Mouse (Mus musculus) forebrain, embryonic 14.5 days (tissue): Measurements from ENCODE around the gene Gramd1a. TPM values are rescaled to one million over a fixed set of nuclear protein-coding genes. Genes with fewer than 3 reads are reported as not detected.

Source experiments
- ATAC-seq: fragments of 200-750 bp; cut with Nextera tagmentation; 2 replicates; pipeline ENCODE4 v1.8.0; 2017; ENCODE audit warnings: mild to moderate bottlenecking, moderate library complexity
- DNase-seq: peaks from one replicate; pipeline ENCODE4 v3.0.0-alpha.2; 2015; ENCODE audit warnings: low spot score
- H3K27ac ChIP-seq: fragments of 300-500 bp; sonication (generic); 2 replicates; pipeline ENCODE4 v1.5.1; 2014; ENCODE audit warnings: low read depth, mild to moderate bottlenecking, control low read depth, low read length, moderate library complexity
- H3K27me3 ChIP-seq: fragments of 300-500 bp; sonication (generic); replicated peaks from 2 replicates; pipeline ENCODE4 v1.6.1; 2014; ENCODE audit warnings: low read length, control low read depth, mixed read lengths; ENCODE audit not compliant: control insufficient read depth, insufficient read depth
- H3K36me3 ChIP-seq: fragments of 300-500 bp; sonication (generic); 2 replicates; pipeline ENCODE4 v1.6.1; 2014; ENCODE audit warnings: low read length, control low read depth; ENCODE audit not compliant: control insufficient read depth, insufficient read depth
- H3K4me1 ChIP-seq: fragments of 300-500 bp; sonication (generic); 2 replicates; pipeline ENCODE4 v1.6.1; 2014; ENCODE audit warnings: antibody characterized with exemption, low read length, control low read depth; ENCODE audit not compliant: control insufficient read depth, insufficient read depth
- H3K4me2 ChIP-seq: fragments of 300-500 bp; sonication (generic); 2 replicates; pipeline ENCODE4 v1.6.1; 2014; ENCODE audit warnings: mild to moderate bottlenecking, control low read depth, low read length
- H3K4me3 ChIP-seq: fragments of 300-500 bp; sonication (generic); 2 replicates; pipeline ENCODE4 v1.5.1; 2014; ENCODE audit warnings: low read depth, low read length, control low read depth
- H3K9ac ChIP-seq: fragments of 300-500 bp; sonication (generic); 2 replicates; pipeline ENCODE4 v1.6.1; 2014; ENCODE audit warnings: mild to moderate bottlenecking, low read length, control low read depth, moderate library complexity
- H3K9me3 ChIP-seq: fragments of 300-500 bp; sonication (generic); replicated peaks from 2 replicates; pipeline ENCODE4 v1.6.1; 2016; ENCODE audit warnings: low read length, control low read depth, mixed read lengths; ENCODE audit not compliant: control insufficient read depth
- WGBS: fragments of 180-500 bp; shearing (Covaris S2); extraction: QIAGEN DNeasy Blood & Tissue Kit; methylation state at CpG from one replicate; pipeline ENCODE4 v1.1.7; 2014; 5-methylcytosine and 5-hydroxymethylcytosine counted together
- polyA plus RNA-seq: library from polyadenylated mRNA; unstranded; fragments of >200 nt; fragmentation: Nextera tagmentation; extraction: Ambion mirVana; gene quantifications from 2 replicates; pipeline ENCODE4 v1.2.1, GENCODE M21; 2014

Gene Gramd1a
- polyA plus RNA-seq, 1 experiment from 2014 or later, result 150 TPM

- peaks cover 71% of the 10 kb centered on the region for H3K36me3 ChIP-seq
- no peak overlapping the region for H3K9ac ChIP-seq
- WGBS, result 96% methylated on average over 7 of the region's 7 CpGs
- H3K4me1 ChIP-seq, result peaks cover 3% of the 10 kb centered on the region; the same call in 1 of the 2 replicates
- ATAC-seq (no peak), DNase-seq (no peak)
- no peak overlapping the region for H3K4me2 ChIP-seq
- H3K27ac ChIP-seq, result no peak overlapping the region
- H3K27me3 ChIP-seq, result peaks cover 19% of the 10 kb centered on the region
- H3K4me3 ChIP-seq, result no peak overlapping the region
- H3K9me3 ChIP-seq, result no peaks in the 10 kb centered on the region
Observed at GRCm38 (mm10) chr7:31130197-31130596, 25.5 kb downstream of the Gramd1a start.

- peaks cover 3% of the 10 kb centered on the region; the same call in 1 of the 2 replicates for H3K4me1 ChIP-seq
- H3K27ac ChIP-seq, result no peak overlapping the region
- no peak for ATAC-seq
- H3K4me2 ChIP-seq, result no peak overlapping the region
- no peak for DNase-seq
- no peak overlapping the region for H3K9ac ChIP-seq
- no peaks in the 10 kb centered on the region for H3K9me3 ChIP-seq
- H3K27me3 ChIP-seq, result peaks cover 19% of the 10 kb centered on the region
- WGBS, result 66% methylated on average over 9 of the region's 9 CpGs
- H3K36me3 ChIP-seq, result peaks cover 52% of the 10 kb centered on the region
- H3K4me3 ChIP-seq, result no peak overlapping the region
Observed at GRCm38 (mm10) chr7:31128157-31128705, 27.5 kb downstream of the Gramd1a start.

GRCm38 (mm10) chr7:31126851-31127724 is 28.6 kb downstream of the Gramd1a start, which contains the start of gene Scn1b:
Gene Scn1b (minus strand): TSS chr7:31127003.
- WGBS, result 1% methylated on average over 44 of the region's 60 CpGs
- H3K9ac ChIP-seq, result peak within 1 kb of the TSS; percentile 65
- H3K9me3 ChIP-seq, result no peaks in the 10 kb centered on the region
- peaks cover 3% of the 10 kb centered on the region; the same call in 1 of the 2 replicates for H3K4me1 ChIP-seq
- ATAC-seq, result peak; percentile 49
- peak within 1 kb of the TSS; percentile 83 for H3K4me2 ChIP-seq
- peak within 1 kb of the TSS; percentile 46 for H3K4me3 ChIP-seq
- peaks cover 40% of the 10 kb centered on the region for H3K36me3 ChIP-seq
- DNase-seq, result peak; percentile 23
- peaks cover 19% of the 10 kb centered on the region for H3K27me3 ChIP-seq
- H3K27ac ChIP-seq, result no peak within 1 kb of the TSS

- peak; percentile 16 for ATAC-seq
- Histone ChIP-seq H3K9ac (peak overlapping the region; percentile 65), H3K4me3 (peak overlapping the region; percentile 46), H3K4me2 (peak overlapping the region; percentile 83), H3K9me3 (no peaks in the 10 kb centered on the region), H3K4me1 (peaks cover 3% of the 10 kb centered on the region; the same call in 1 of the 2 replicates), H3K27me3 (peaks cover 19% of the 10 kb centered on the region), H3K27ac (no peak overlapping the region), H3K36me3 (peaks cover 32% of the 10 kb centered on the region)
- WGBS, result under 1% methylated on average over 47 of the region's 53 CpGs
- peak; percentile 6 for DNase-seq
Observed at GRCm38 (mm10) chr7:31126211-31126751, 29.4 kb downstream of the Gramd1a start.

- peaks cover 22% of the 10 kb centered on the region for H3K36me3 ChIP-seq
Observed at GRCm38 (mm10) chr7:31125116-31125515, 30.6 kb downstream of the Gramd1a start.

GRCm38 (mm10) chr7:31124381-31124780 is 31.3 kb downstream of the Gramd1a start:
- Histone ChIP-seq H3K27ac (no peak overlapping the region), H3K27me3 (peaks cover 19% of the 10 kb centered on the region), H3K4me3 (no peak overlapping the region), H3K4me2 (no peak overlapping the region), H3K36me3 (peaks cover 14% of the 10 kb centered on the region), H3K4me1 (peaks cover 3% of the 10 kb centered on the region; the same call in 1 of the 2 replicates), H3K9ac (no peak overlapping the region), H3K9me3 (no peaks in the 10 kb centered on the region)
- WGBS, result 86% methylated on average over 5 of the region's 5 CpGs
- no peak for DNase-seq
- ATAC-seq, result no peak

More at GRCm38 (mm10) chr7:31125116-31125515, 30.6 kb downstream of the Gramd1a start:
- H3K9ac ChIP-seq, result no peak overlapping the region
- no peak overlapping the region for H3K4me2 ChIP-seq
- 91% methylated on average over 13 of the region's 13 CpGs for WGBS
- ATAC-seq, result no peak
- no peak overlapping the region for H3K4me3 ChIP-seq
- H3K9me3 ChIP-seq, result no peaks in the 10 kb centered on the region
- H3K27me3 ChIP-seq, result peaks cover 19% of the 10 kb centered on the region
- peaks cover 3% of the 10 kb centered on the region; the same call in 1 of the 2 replicates for H3K4me1 ChIP-seq
- H3K27ac ChIP-seq, result no peak overlapping the region
- no peak for DNase-seq

GRCm38 (mm10) chr7:31123697-31124096 is 32.0 kb downstream of the Gramd1a start:
- Histone ChIP-seq H3K4me3 (no peak overlapping the region), H3K27ac (no peak overlapping the region), H3K4me1 (peaks cover 3% of the 10 kb centered on the region; the same call in 1 of the 2 replicates), H3K9ac (no peak overlapping the region), H3K9me3 (no peaks in the 10 kb centered on the region), H3K4me2 (no peak overlapping the region), H3K36me3 (peaks cover 7% of the 10 kb centered on the region), H3K27me3 (peaks cover 19% of the 10 kb centered on the region)
- no peak for ATAC-seq
- no peak for DNase-seq
- 79% methylated on average over 3 of the region's 3 CpGs for WGBS

GRCm38 (mm10) chr7:31122641-31123631 is 32.8 kb downstream of the Gramd1a start:
- WGBS, result 86% methylated on average over 16 of the region's 16 CpGs
- no peak overlapping the region for H3K9ac ChIP-seq
- H3K4me2 ChIP-seq, result no peak overlapping the region
- H3K9me3 ChIP-seq, result no peaks in the 10 kb centered on the region
- peaks cover 19% of the 10 kb centered on the region for H3K27me3 ChIP-seq
- no peaks in the 10 kb centered on the region for H3K36me3 ChIP-seq
- no peak overlapping the region for H3K4me3 ChIP-seq
- ATAC-seq (no peak), DNase-seq (no peak)
- H3K27ac ChIP-seq, result no peak overlapping the region
- H3K4me1 ChIP-seq, result peaks cover 3% of the 10 kb centered on the region; the same call in 1 of the 2 replicates
